Mouse (Mus musculus) CD4-positive, CD25-positive, alpha-beta regulatory T cell, adult 9 weeks (primary cell): ENCODE measurements around the gene Bfar. TPM values are rescaled to one million over a fixed set of nuclear protein-coding genes. Genes with fewer than 3 reads are reported as not detected.

Experiments
- polyA plus RNA-seq: library from polyadenylated mRNA; unstranded; fragments of 100-300 nt; shearing (Covaris generic); gene quantifications from one replicate; pipeline ENCODE4 v1.2.1, GENCODE M21; 2017

The Bfar gene
- polyA plus RNA-seq, result 83.2 TPM

GRCm38 (mm10) chr16:13671685-13672385 is at the start of gene Bfar, which contains the start of gene 3110001I22Rik:
TSS of gene Bfar (plus strand) at chr16:13671858.
TSS of gene 3110001I22Rik (plus strand) at chr16:13671929.

DNA sequence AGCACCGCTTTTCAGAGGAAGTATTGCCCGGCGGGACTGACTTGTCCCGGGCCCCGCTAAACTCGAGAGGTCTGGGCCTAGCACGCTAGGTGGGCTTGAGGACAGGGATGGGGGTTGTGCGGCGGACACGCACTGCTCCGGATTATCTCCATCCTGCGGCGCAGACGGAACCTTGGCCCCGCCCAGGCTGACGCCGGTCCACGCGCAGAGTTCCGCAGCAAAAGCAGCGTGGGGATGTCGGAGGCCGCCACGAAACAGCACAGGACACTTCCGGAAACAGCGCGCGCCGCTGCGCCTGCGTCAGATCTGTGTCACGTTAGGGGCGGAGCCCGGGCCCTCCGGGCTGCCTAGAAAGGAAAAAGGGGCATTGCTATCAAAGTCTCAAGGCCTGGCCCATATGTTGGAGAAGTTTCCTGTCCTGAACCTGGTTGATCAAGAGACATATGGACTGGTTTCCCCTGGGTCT is 3.7 kb upstream of the Bfar start, which contains the start of gene Parn:
TSS of gene Parn (minus strand) at position 293 of the 466 bp plus-strand sequence.

DNA sequence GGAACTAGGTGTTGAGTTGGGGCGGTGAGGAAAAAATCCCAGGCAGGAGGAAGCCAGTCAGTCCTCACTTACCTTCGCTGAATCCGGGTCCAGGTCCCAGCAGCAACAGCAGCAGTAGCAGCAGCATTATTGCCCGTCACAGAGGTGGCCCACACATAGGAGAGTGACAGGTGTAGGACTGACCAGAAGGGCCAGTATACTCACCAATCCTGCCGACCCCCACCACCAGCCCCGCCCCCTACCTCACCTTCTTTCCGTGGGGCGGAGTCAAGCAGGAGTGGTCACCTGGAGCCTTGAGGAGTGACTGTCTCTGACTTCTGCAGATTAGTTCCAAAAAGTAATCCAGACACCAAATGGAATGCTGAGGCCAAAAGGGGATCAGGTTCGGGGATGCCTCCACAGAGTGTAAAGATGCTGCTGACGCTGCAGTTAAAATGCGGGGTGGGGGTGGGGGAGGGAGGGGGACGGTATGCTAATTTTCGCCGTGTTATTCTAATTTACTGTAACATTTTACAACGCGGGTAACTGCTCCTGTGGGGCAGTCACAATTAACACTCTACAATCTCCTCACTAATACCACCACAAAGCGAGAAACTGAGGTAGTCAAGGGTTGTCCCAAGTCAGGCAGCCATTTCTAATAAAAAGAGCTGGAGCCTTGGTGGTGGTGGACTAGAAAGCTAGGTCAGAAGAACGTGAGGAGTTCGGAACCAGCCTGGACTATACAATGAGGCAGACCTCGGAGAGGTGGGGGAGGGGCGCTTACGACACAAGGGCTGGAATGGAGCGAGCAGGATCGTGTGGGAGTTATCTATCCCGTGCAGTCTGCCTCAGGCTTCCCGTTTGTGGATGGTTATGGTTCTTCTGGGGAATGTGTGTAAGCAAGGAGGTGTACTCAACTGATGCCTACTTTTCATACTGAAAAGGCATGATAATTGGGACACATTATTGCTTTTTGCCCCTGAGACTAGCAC is 58.9 kb downstream of the Bfar start, which contains the start of gene Pla2g10:
TSS of gene Pla2g10 (minus strand) at position 699 of the 971 bp plus-strand sequence.

Other genes with a start within 250 kb of the Bfar start
- gene Parn, start 3.7 kb upstream of the Bfar start, polyA plus RNA-seq, result 66.2 TPM
- 12.8 TPM for gene 3110001I22Rik, start 71 bp downstream of the Bfar start, polyA plus RNA-seq
- gene Pla2g10, start 59.1 kb downstream of the Bfar start, polyA plus RNA-seq, result 0.38 TPM
- gene Rrn3, start 108.8 kb downstream of the Bfar start, polyA plus RNA-seq, result 47.7 TPM
- 182 TPM for gene Ntan1, start 147.0 kb downstream of the Bfar start, polyA plus RNA-seq
- gene Pdxdc1, start 231.3 kb downstream of the Bfar start, polyA plus RNA-seq, result 42.7 TPM
- gene Mpv17l, start 231.3 kb downstream of the Bfar start, polyA plus RNA-seq, result 0.67 TPM